In the genomic region with DNA sequence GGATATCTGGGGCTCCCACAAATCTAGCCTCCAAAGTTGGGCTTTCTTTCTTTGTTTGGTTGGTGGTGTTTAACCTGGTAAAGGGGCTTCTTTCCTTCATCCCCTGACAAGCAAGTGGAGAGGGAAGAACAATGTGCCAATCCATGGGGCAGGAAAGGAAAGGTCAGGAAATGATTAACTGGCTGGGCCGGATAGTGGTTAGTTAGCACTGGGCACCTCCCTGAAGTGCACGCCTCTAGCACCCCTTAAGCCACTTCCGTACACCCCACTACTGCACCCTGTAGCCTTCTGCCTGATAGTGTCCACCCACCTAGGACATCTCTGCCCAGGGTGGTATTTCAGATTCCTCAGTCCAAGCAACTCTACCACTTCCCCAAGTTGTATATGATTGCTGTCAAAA, we compare ENCODE assay signal across 8 mouse cellular contexts. TPM values are rescaled to one million over a fixed set of nuclear protein-coding genes. Genes with fewer than 3 reads are reported as not detected.
DNase-seq lines count a peak whose midpoint lies in the region; ATAC-seq lines count a peak whose summit lies in the region.

No protein-coding gene starts in this region.

- ATAC-seq in limb, embryonic 15.5 days (ENCODE audit: insufficient number of reproducible peaks, low FRiP score, low TSS enrichment, low read depth), result no peak
- ATAC-seq in stomach, embryonic 15.5 days (ENCODE audit: insufficient read depth, low FRiP score, low read depth), result no peak

- no peaks in the 10 kb centered on the region for H3K27me3 ChIP-seq in limb, embryonic 15.5 days
- no peaks in the 10 kb centered on the region for H3K27me3 ChIP-seq in stomach, embryonic 15.5 days (replicated peaks)

- no peak overlapping the region for H3K9ac ChIP-seq in limb, embryonic 15.5 days
- H3K9ac ChIP-seq in stomach, embryonic 15.5 days, result no peak overlapping the region

- H3K27ac ChIP-seq in limb, embryonic 15.5 days, result no peak overlapping the region
- H3K27ac ChIP-seq in stomach, embryonic 15.5 days, result peak overlapping the region; percentile 95

- H3K36me3 ChIP-seq in limb, embryonic 15.5 days, result no peaks in the 10 kb centered on the region
- no peaks in the 10 kb centered on the region for H3K36me3 ChIP-seq in stomach, embryonic 15.5 days

- H3K4me1 ChIP-seq in limb, embryonic 15.5 days, result peaks cover 37% of the 10 kb centered on the region
- H3K4me1 ChIP-seq in stomach, embryonic 15.5 days, result peaks cover 22% of the 10 kb centered on the region

- WGBS in limb, embryonic 15.5 days, result 62% methylated on average over 3 of the region's 3 CpGs
- 54% methylated on average over 3 of the region's 3 CpGs for WGBS in stomach, embryonic 15.5 days

- DNase-seq in adrenal gland, adult (ENCODE audit: inconsistent age in 2 of 2, low spot score in 1 of 2), result peak; percentile 24 to 59
- DNase-seq in adrenal gland, postnatal 36 days, result no peak
- DNase-seq in spleen, postnatal 36 days (ENCODE audit: low spot score in 2 of 2), result peak; percentile 29 to 34
- DNase-seq in spleen, postnatal 14 days (ENCODE audit: low spot score in 2 of 2), result no peak
- DNase-seq in layer of hippocampus, postnatal 25 days (ENCODE audit: extremely low spot score in 1 of 2, low spot score in 1 of 2), result no peak
- DNase-seq in adrenal gland, postnatal 4 days (ENCODE audit: low spot score in 2 of 2), result no peak

- H3K9me3 ChIP-seq in limb, embryonic 15.5 days, result no peaks in the 10 kb centered on the region
- H3K9me3 ChIP-seq in stomach, embryonic 15.5 days, result no peaks in the 10 kb centered on the region

- peak overlapping the region; percentile 84 for H3K4me3 ChIP-seq in limb, embryonic 15.5 days
- H3K4me3 ChIP-seq in stomach, embryonic 15.5 days (replicated peaks), result peak overlapping the region; percentile 62; the same call in 1 of the 2 replicates

- peak overlapping the region; percentile 46 for H3K4me2 ChIP-seq in limb, embryonic 15.5 days
- peak overlapping the region; percentile 62 for H3K4me2 ChIP-seq in stomach, embryonic 15.5 days

RNA-seq across cellular contexts. Expression of a gene that starts 1.1 kb away (rescaled TPM):
- 10 to 100 TPM; 31.2 to 38.7 TPM for total RNA-seq in adrenal gland, postnatal 36 days (2021)
- 56.8 and 65.1 TPM in 2 replicates for polyA plus RNA-seq in limb, embryonic 15.5 days (2015; fragmentation: Nextera tagmentation; extraction: Ambion mirVana)
- polyA plus RNA-seq in stomach, embryonic 15.5 days (2015; fragmentation: Nextera tagmentation; extraction: Ambion mirVana), result 60.9 and 64.6 TPM in 2 replicates
- total RNA-seq in layer of hippocampus, postnatal 25 days (2021), result 10 to 100 TPM; 37.6 to 38.6 TPM
- 10 to 100 TPM; 60.0 to 71.8 TPM for total RNA-seq in adrenal gland, postnatal 4 days (2021)

Comparison
In these comparisons a context has a peak if more than half of its experiments do, and no peak if none do; other contexts are left out.
1. DNase-seq: peak in adrenal gland, adult (2 of 2) and spleen, postnatal 36 days (2 of 2); none in adrenal gland, postnatal 36 days (0 of 2), spleen, postnatal 14 days (0 of 2), layer of hippocampus, postnatal 25 days (0 of 2) and adrenal gland, postnatal 4 days (0 of 2).